ENCODE assay signal across 9 mouse cellular contexts in the genomic region with DNA sequence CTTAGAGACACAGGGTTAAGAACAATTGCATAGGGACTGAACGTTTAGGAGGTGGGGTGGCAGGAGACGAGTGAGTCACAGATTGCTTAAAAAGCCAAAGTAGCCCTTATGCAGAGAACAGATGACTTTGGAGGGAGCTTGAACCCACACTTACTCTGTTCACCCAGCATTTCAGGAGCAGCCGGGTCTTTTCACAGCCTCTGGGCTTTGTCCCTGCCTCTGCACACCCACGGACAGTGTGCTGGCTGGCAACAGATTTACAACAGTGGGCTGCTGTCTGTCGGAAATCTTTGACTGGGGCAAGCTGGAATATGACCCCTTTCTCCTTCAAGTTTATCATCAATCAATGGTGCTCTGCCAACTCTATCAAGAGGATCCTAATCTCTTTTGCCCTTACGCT. TPM values are rescaled to one million over a fixed set of nuclear protein-coding genes. Genes with fewer than 3 reads are reported as not detected.
DNase-seq lines count a peak whose midpoint lies in the region; ATAC-seq lines count a peak whose summit lies in the region.
"Had no signal": no experiment of that assay in that cellular context is flagged by ENCODE, and none has a peak within 500 bp of the region (broad histone marks: within the 10 kb centered on the region; RNA-seq: fewer than 3 reads in every experiment).

No protein-coding gene starts in this region.

- H3K9ac ChIP-seq in hindbrain, embryonic 11.5 days (ENCODE audit: low read depth, low read length), result no peak overlapping the region
- no peak overlapping the region for H3K9ac ChIP-seq in lung, embryonic 15.5 days
- H3K9ac ChIP-seq: embryonic facial prominence, embryonic 15.5 days had no signal

- H3K9me3 ChIP-seq in hindbrain, embryonic 11.5 days (ENCODE audit: control insufficient read depth, low read length), result no peaks in the 10 kb centered on the region
- no peaks in the 10 kb centered on the region for H3K9me3 ChIP-seq in lung, embryonic 15.5 days
- H3K9me3 ChIP-seq: embryonic facial prominence, embryonic 15.5 days had no signal

- H3K4me3 ChIP-seq in hindbrain, embryonic 11.5 days (ENCODE audit: low read depth, low read length), result no peak overlapping the region
- peak overlapping the region; percentile 37 for H3K4me3 ChIP-seq in lung, embryonic 15.5 days

- WGBS in hindbrain, embryonic 11.5 days, result 55% methylated on average over 6 of the region's 6 CpGs
- 20% methylated on average over 6 of the region's 6 CpGs for WGBS in lung, embryonic 15.5 days

- H3K4me1 ChIP-seq in hindbrain, embryonic 11.5 days (replicated peaks; ENCODE audit: control insufficient read depth, insufficient read depth, low read length), result no peaks in the 10 kb centered on the region
- H3K4me1 ChIP-seq in lung, embryonic 15.5 days, result peaks cover 13% of the 10 kb centered on the region

- intact Hi-C loops in gastrocnemius, postnatal 14 days (cut with DNase I; ENCODE audit: low total_unique reads), result no loop called here

- no peak for ATAC-seq in hindbrain, embryonic 11.5 days (ENCODE audit: low FRiP score)
- ATAC-seq in lung, embryonic 15.5 days (ENCODE audit: borderline replicate concordance, extremely low read depth, low FRiP score, low TSS enrichment), result peak; percentile 52; the same call in 1 of the 2 replicates

- H3K36me3 ChIP-seq in hindbrain, embryonic 11.5 days (ENCODE audit: control insufficient read depth, insufficient read depth, low read length), result no peaks in the 10 kb centered on the region
- H3K36me3 ChIP-seq in lung, embryonic 15.5 days, result no peaks in the 10 kb centered on the region
- H3K36me3 ChIP-seq: embryonic facial prominence, embryonic 15.5 days had no signal

- H3K4me2 ChIP-seq in hindbrain, embryonic 11.5 days (replicated peaks; ENCODE audit: low read depth, low read length), result no peak overlapping the region; the same call in 1 of the 2 replicates
- peak overlapping the region; percentile 61 for H3K4me2 ChIP-seq in lung, embryonic 15.5 days

- no peaks in the 10 kb centered on the region for H3K27me3 ChIP-seq in hindbrain, embryonic 11.5 days (ENCODE audit: control insufficient read depth, insufficient read depth, low read length)
- H3K27me3 ChIP-seq in lung, embryonic 15.5 days, result no peaks in the 10 kb centered on the region
- H3K27me3 ChIP-seq: embryonic facial prominence, embryonic 15.5 days had no signal

- peak; percentile 4 for DNase-seq in kidney, adult 18-20 months
- DNase-seq in kidney, postnatal 25 days, result no peak
- DNase-seq in embryo, embryonic 10 days (ENCODE audit: low spot score), result peak; percentile 12
- DNase-seq in hindbrain, embryonic 11.5 days (ENCODE audit: low spot score), result peak; percentile 30
- no peak for DNase-seq in adrenal gland, postnatal 14 days
- DNase-seq in adrenal gland, adult (ENCODE audit: inconsistent age in 2 of 2, low spot score in 1 of 2), result no peak
- no peak for DNase-seq in gastrocnemius, postnatal 14 days

- H3K27ac ChIP-seq in hindbrain, embryonic 11.5 days (ENCODE audit: low read depth, low read length), result no peak overlapping the region
- H3K27ac ChIP-seq in lung, embryonic 15.5 days, result peak overlapping the region; percentile 51; the same call in 1 of the 2 replicates
- H3K27ac ChIP-seq: embryonic facial prominence, embryonic 15.5 days had no signal

RNA-seq across cellular contexts. Expression of a gene that starts 44.1 kb away (rescaled TPM):
- 4.5 and 5.0 TPM in 2 replicates for polyA plus RNA-seq in hindbrain, embryonic 11.5 days (2014; fragmentation: Nextera tagmentation; extraction: Ambion mirVana)
- polyA plus RNA-seq in lung, embryonic 15.5 days (2015; fragmentation: Nextera tagmentation; extraction: Ambion mirVana), result 144 and 152 TPM in 2 replicates
- 95.5 and 125 TPM in 2 replicates for total RNA-seq in adrenal gland, postnatal 14 days (2021)
- 10 to 100 TPM; 63.6 to 67.0 TPM for total RNA-seq in gastrocnemius, postnatal 14 days (2021)

Comparison
In these comparisons a context has a peak if more than half of its experiments do, and no peak if none do; other contexts are left out.
1. DNase-seq: peak in kidney, adult 18-20 months (single experiment), embryo, embryonic 10 days (single experiment) and hindbrain, embryonic 11.5 days (single experiment); none in kidney, postnatal 25 days (0 of 2), adrenal gland, postnatal 14 days (single experiment), adrenal gland, adult (0 of 2) and gastrocnemius, postnatal 14 days (single experiment).